Mouse (Mus musculus) lung, postnatal 0 days (tissue): ENCODE results near the gene Ankrd12. TPM values are rescaled to one million over a fixed set of nuclear protein-coding genes. Genes with fewer than 3 reads are reported as not detected.

Experiments used
- ATAC-seq: fragments of 200-750 bp; cut with Nextera tagmentation; 2 replicates; pipeline ENCODE4 v1.8.0; 2017; ENCODE audit warnings: moderate library complexity
- DNase-seq: peaks from one replicate; pipeline ENCODE4 v3.0.0-alpha.2; 2016; ENCODE audit warnings: low spot score
- H3K27ac ChIP-seq: fragments of 300-500 bp; sonication (generic); 2 replicates; pipeline ENCODE4 v1.5.1; 2014; ENCODE audit warnings: antibody characterized with exemption, mild to moderate bottlenecking, low read length, mixed read lengths
- H3K27me3 ChIP-seq: fragments of 300-500 bp; sonication (generic); replicated peaks from 2 replicates; pipeline ENCODE4 v1.6.1; 2014; ENCODE audit warnings: low read length, mixed read lengths; ENCODE audit not compliant: insufficient read depth
- H3K36me3 ChIP-seq: fragments of 300-500 bp; sonication (generic); 2 replicates; pipeline ENCODE4 v1.6.1; 2014; ENCODE audit warnings: low read length, mixed read lengths; ENCODE audit not compliant: insufficient read depth
- H3K4me1 ChIP-seq: fragments of 300-500 bp; sonication (generic); 2 replicates; pipeline ENCODE4 v1.6.1; 2014; ENCODE audit warnings: antibody characterized with exemption, low read depth, low read length, mixed read lengths; ENCODE audit not compliant: insufficient read depth
- H3K4me2 ChIP-seq: fragments of 300-500 bp; sonication (generic); replicated peaks from 2 replicates; pipeline ENCODE4 v1.6.1; 2014; ENCODE audit warnings: low read depth, mild to moderate bottlenecking, low read length, moderate library complexity, mixed read lengths
- H3K4me3 ChIP-seq: fragments of 300-500 bp; sonication (generic); 2 replicates; pipeline ENCODE4 v1.5.1; 2014; ENCODE audit warnings: low read depth, low read length
- H3K9ac ChIP-seq: fragments of 300-500 bp; sonication (generic); replicated peaks from 2 replicates; pipeline ENCODE4 v1.6.1; 2014; ENCODE audit warnings: low read depth, mild to moderate bottlenecking
- H3K9me3 ChIP-seq: fragments of 300-500 bp; sonication (generic); 2 replicates; pipeline ENCODE4 v1.6.1; 2016; ENCODE audit warnings: low read length, mixed read lengths
- CTCF ChIP-seq: IDR thresholded peaks from 2 replicates; pipeline ENCODE4 v1.5.1; 2016; ENCODE audit warnings: antibody characterized with exemption, mild to moderate bottlenecking
- EP300 ChIP-seq: IDR thresholded peaks from 2 replicates; pipeline ENCODE4 v1.6.1; 2016; ENCODE audit warnings: antibody characterized with exemption, mild to moderate bottlenecking, control low read depth
- WGBS: fragments of 180-500 bp; shearing (Covaris S2); extraction: QIAGEN DNeasy Blood & Tissue Kit; methylation state at CpG from one replicate; pipeline ENCODE4 v1.1.7; 2014; 5-methylcytosine and 5-hydroxymethylcytosine counted together
- polyA plus RNA-seq: library from polyadenylated mRNA; unstranded; fragments of >200 nt; fragmentation: Nextera tagmentation; extraction: Ambion mirVana; gene quantifications from 2 replicates; pipeline ENCODE4 v1.2.1, GENCODE M21; 2015

The Ankrd12 gene
- polyA plus RNA-seq, 1 experiment from 2014 or later, result 29.4 TPM

DNA sequence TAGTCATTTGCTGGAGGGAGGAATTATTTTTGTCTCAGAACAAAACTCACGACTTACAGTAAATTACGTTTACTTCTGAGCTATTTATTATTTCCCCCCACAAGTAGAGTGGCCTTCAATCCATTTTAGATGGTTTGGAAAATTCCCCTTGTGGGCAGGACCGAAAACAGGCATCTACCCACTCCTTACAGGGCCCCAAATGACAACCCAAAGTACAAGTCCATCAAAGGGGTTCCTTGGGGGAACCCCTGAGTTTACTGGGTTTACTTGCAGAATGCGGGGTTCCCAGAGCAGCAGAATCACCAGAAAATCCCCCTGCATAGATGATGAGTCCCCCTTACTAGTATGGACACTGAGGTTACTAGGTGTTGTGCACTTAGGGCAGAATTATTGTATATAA, 35.3 kb upstream of the Ankrd12 start:
- Histone ChIP-seq H3K27me3 (no peaks in the 10 kb centered on the region), H3K36me3 (peaks cover 21% of the 10 kb centered on the region), H3K4me3 (peak overlapping the region; percentile 78), H3K9ac (peak overlapping the region; percentile 71; the same call in 1 of the 2 replicates), H3K4me1 (no peaks in the 10 kb centered on the region; the same call in 1 of the 2 replicates), H3K9me3 (no peaks in the 10 kb centered on the region), H3K4me2 (peak overlapping the region; percentile 52), H3K27ac (peak overlapping the region; percentile 78; the same call in 1 of the 2 replicates)
- no peak for ATAC-seq
- DNase-seq, result no peak
- no peak for TF ChIP-seq CTCF
- TF ChIP-seq EP300, result no peak
- 24% methylated on average over 4 of the region's 4 CpGs for WGBS

DNA sequence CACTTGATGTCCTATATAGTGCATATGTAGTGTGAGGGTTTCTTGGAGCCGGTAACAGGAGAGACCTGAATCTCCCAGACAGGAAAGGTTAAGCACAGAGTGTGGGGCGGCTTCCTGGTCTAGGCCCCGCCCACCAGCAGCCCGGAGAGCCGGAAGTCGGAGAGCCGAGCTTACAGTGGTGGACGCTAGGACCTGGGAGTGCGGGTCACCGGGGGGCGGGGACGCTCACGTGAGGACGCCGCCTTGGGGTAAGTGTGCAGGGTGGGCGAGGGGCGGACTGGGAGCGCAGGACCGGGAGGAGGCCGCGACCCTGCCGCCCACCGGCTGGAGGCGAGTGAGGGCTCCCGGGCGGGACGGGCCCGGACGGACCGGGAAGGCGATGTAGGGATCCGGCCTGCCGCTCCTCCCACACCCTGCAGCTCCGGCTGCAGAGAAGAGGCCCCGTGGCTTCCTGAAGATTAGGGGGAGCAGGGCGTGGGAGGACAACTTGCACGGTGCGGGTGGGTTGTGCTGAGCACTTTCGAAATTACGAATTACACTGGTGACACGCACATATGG, 34.6 kb upstream of the Ankrd12 start, which contains the start of gene Washc1:
TSS of gene Washc1 (plus strand) at position 144 of the 558 bp plus-strand sequence.
- peaks cover 16% of the 10 kb centered on the region for H3K36me3 ChIP-seq
- peak; percentile 97 for DNase-seq
- peak within 1 kb of the TSS; percentile 52 for H3K4me2 ChIP-seq
- no peak; the same call in 1 of the 2 replicates for TF ChIP-seq EP300
- peak; percentile 19 for TF ChIP-seq CTCF
- H3K4me3 ChIP-seq, result peak within 1 kb of the TSS; percentile 78
- H3K4me1 ChIP-seq, result no peaks in the 10 kb centered on the region; the same call in 1 of the 2 replicates
- H3K27ac ChIP-seq, result peak within 1 kb of the TSS; percentile 78
- WGBS, result 1% methylated on average over 32 of the region's 41 CpGs
- H3K9me3 ChIP-seq, result no peaks in the 10 kb centered on the region
- peak within 1 kb of the TSS; percentile 71 for H3K9ac ChIP-seq
- no peaks in the 10 kb centered on the region for H3K27me3 ChIP-seq
- peak; percentile 99 for ATAC-seq

DNA sequence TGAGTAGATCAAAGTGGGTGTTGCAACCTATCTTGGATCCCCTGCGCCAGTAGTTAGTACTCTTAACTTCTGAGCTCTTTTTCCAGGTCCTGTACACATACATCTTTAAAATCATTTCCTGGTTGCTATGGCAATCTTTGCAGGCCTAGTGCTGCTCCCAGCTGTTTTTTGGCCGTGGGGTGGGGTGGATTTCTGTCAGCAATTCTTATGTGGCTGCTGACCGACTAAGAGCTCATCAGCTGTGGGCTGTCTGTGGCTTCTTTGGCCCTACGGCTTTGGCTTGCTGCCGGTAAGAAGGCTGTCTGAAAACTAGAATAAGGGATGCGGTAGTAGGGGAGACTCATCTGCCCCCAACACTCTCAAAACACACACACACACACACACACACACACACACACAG, 33.9 kb upstream of the Ankrd12 start:
- DNase-seq (peak; percentile 60), ATAC-seq (peak; percentile 11)
- no peaks in the 10 kb centered on the region for H3K9me3 ChIP-seq
- peak overlapping the region; percentile 52 for H3K4me2 ChIP-seq
- no peaks in the 10 kb centered on the region for H3K27me3 ChIP-seq
- H3K36me3 ChIP-seq, result peaks cover 9% of the 10 kb centered on the region; the same call in 1 of the 2 replicates
- H3K9ac ChIP-seq, result no peak overlapping the region
- H3K4me1 ChIP-seq, result no peaks in the 10 kb centered on the region; the same call in 1 of the 2 replicates
- H3K4me3 ChIP-seq, result peak overlapping the region; percentile 78
- TF ChIP-seq CTCF, result no peak
- no peak for TF ChIP-seq EP300
- H3K27ac ChIP-seq, result peak overlapping the region; percentile 78; the same call in 1 of the 2 replicates
- 17% methylated on average over 6 of the region's 6 CpGs for WGBS

DNA sequence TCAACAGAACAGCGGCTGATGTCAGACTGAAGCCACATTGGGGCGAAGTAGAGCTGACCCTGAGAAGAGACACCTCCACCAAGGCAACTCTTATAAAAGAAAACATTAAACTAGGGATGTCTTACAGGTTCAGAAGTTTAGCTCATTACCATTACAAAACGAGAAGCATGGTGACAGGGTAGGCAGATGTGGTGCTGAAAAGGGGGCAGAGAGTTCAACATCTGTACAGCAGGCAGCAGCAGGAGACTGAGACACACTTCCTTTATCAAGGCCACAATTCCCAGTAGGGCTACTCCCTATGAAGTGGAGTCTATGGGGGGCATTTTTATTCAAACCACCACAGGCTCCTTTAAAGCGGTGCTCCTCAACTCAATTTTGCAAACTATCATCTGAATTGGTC, 31.3 kb upstream of the Ankrd12 start:
- no peak overlapping the region for H3K9ac ChIP-seq
- ATAC-seq, result no peak
- H3K4me2 ChIP-seq, result no peak overlapping the region
- H3K36me3 ChIP-seq, result no peaks in the 10 kb centered on the region
- H3K27me3 ChIP-seq, result no peaks in the 10 kb centered on the region
- TF ChIP-seq EP300 (no peak), CTCF (no peak)
- WGBS, result 85% methylated on average over 4 of the region's 4 CpGs
- DNase-seq, result no peak
- H3K4me3 ChIP-seq, result no peak overlapping the region
- no peak overlapping the region for H3K27ac ChIP-seq
- H3K4me1 ChIP-seq, result no peaks in the 10 kb centered on the region; the same call in 1 of the 2 replicates
- H3K9me3 ChIP-seq, result no peaks in the 10 kb centered on the region

DNA sequence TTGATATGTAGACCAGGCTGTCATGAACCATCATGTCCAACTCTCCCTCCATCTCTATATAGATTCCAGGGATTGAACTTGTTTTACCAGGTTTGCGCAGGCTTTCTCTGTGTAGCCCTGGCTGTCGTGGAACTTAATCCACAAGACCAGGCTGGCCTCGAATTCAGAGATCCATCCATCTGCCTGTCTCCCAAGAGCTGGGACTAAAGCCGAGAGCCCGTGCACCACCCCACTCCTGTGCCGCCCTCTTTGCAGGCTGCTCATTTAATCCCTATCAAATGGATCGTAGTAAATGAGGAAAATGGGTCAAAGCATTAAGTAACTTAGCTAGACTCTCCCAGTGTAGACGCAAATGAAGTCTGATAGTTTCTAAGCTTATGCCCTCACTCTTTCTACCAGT, 30.6 kb upstream of the Ankrd12 start:
- Histone ChIP-seq H3K4me1 (no peaks in the 10 kb centered on the region; the same call in 1 of the 2 replicates), H3K9ac (no peak overlapping the region), H3K9me3 (no peaks in the 10 kb centered on the region), H3K36me3 (no peaks in the 10 kb centered on the region), H3K4me2 (no peak overlapping the region), H3K27me3 (no peaks in the 10 kb centered on the region), H3K4me3 (no peak overlapping the region), H3K27ac (no peak overlapping the region)
- TF ChIP-seq CTCF, result no peak
- TF ChIP-seq EP300, result no peak
- ATAC-seq (no peak), DNase-seq (no peak)
- 60% methylated on average over 8 of the region's 8 CpGs for WGBS

DNA sequence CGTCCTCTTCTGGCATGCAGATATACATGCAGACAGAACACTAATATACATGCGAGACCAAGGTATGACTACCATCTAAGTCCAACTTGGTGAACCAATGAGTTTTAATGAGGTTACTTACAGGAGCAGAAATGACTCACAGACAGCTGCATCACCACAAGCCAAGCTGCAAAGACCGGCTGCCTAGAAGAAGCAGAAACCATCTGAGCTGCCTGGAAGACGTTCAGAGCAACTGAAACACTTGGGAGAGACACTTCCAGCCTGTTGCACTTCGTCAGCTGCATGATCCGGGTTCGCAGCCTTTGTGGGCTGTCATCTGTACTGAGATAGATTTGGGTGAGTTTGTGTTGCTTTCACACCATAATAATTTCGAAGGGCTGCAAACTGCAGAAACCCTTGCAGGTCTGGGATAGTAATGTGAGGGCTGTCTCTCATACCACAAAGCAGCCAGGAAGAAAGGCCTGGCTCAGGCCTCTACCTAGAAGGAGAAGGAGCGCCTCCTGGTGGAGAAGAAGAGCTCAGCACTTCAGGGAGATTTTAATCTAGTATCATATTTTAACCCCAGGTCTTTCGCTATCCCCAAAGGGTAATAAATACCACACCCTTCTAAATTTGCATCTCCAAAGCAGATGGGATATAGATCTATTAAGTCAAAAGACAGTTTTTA, 29.8 kb upstream of the Ankrd12 start:
- Histone ChIP-seq H3K27ac (no peak overlapping the region), H3K4me2 (no peak overlapping the region), H3K4me3 (no peak overlapping the region), H3K36me3 (no peaks in the 10 kb centered on the region), H3K4me1 (no peaks in the 10 kb centered on the region), H3K9ac (no peak overlapping the region), H3K27me3 (no peaks in the 10 kb centered on the region), H3K9me3 (no peaks in the 10 kb centered on the region)
- 44% methylated on average over 10 of the region's 10 CpGs for WGBS
- TF ChIP-seq CTCF (peak; percentile 88), EP300 (no peak)
- ATAC-seq (no peak), DNase-seq (peak; percentile 88)
